Mouse (Mus musculus): Measurements from ENCODE around the gene Lmntd2. TPM values are rescaled to one million over a fixed set of nuclear protein-coding genes. Genes with fewer than 3 reads are reported as not detected.

Gene Lmntd2
- polyA plus RNA-seq, 1 experiment = 8.1 TPM

DNA sequence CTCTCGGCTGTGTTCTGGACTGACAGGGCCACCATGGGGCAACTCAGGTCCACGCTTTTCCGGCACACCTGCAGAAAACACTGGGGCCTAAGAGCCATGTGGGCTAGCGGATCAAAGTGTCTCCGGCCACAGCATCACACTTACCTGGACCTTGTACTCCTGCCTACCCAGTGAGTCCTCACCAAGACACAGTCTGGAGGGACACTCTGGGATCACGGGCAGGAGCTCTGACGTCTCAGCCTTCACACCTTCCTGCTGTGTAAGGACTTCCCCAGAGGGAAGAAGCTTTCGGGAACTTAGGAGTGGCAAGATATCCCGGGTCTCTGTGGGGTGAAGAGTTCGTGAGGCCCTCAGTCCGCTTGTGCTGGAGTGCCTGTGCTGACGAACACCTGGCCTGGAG is 3.7 kb downstream of the Lmntd2 start:
- H3K36me3 ChIP-seq (ENCODE audit: control insufficient read depth, insufficient read depth, low read length) = no peaks in the 10 kb centered on the region
- 76% methylated on average over 12 of the region's 12 CpGs for WGBS
- H3K4me3 ChIP-seq (ENCODE audit: low read depth, low read length) = no peak overlapping the region
- H3K27ac ChIP-seq (ENCODE audit: insufficient read depth, low read depth, low read length) = no peak overlapping the region
- no peaks in the 10 kb centered on the region for H3K27me3 ChIP-seq (ENCODE audit: control insufficient read depth, insufficient read depth, low read length)
- H3K4me1 ChIP-seq (ENCODE audit: control insufficient read depth, insufficient read depth, insufficient read length, low read length) = peaks cover 5% of the 10 kb centered on the region
- TF ChIP-seq CTCF (IDR thresholded peaks at IDR 0.05; ENCODE audit: extremely low read depth, insufficient read length, insufficient replicate concordance, low read depth, low read length) = no peak
- no peak for TF ChIP-seq POLR2A (IDR thresholded peaks at IDR 0.05; ENCODE audit: low read depth, low read length)

DNA sequence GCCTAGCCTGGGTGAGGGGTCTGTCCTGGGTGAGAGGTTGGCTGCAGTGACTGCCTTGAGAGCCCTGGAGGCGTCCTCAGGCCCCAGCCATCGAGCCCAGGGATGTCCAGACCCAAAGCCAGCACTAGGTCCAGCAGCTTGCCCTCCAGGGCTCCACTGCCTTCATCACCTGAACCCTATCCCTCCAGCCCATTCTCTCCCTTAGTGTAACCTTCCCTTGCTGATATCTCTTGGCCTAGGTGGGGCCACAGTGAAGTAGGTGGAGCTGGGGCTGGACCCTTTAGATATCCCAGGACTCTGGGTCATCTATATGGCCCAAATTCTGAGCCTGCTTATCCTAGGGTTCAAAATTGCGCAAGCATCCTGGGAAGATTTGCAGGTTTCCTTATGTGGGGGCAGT is 4.4 kb downstream of the Lmntd2 start:
- TF ChIP-seq CTCF (IDR thresholded peaks at IDR 0.05; ENCODE audit: extremely low read depth, insufficient read length, insufficient replicate concordance, low read depth, low read length) (no peak), POLR2A (IDR thresholded peaks at IDR 0.05; ENCODE audit: low read depth, low read length) (no peak)
- no peaks in the 10 kb centered on the region for H3K4me1 ChIP-seq (ENCODE audit: control insufficient read depth, insufficient read depth, insufficient read length, low read length)
- H3K27me3 ChIP-seq (ENCODE audit: control insufficient read depth, insufficient read depth, low read length) = no peaks in the 10 kb centered on the region
- no peaks in the 10 kb centered on the region for H3K36me3 ChIP-seq (ENCODE audit: control insufficient read depth, insufficient read depth, low read length)
- H3K4me3 ChIP-seq (ENCODE audit: low read depth, low read length) = no peak overlapping the region
- H3K27ac ChIP-seq (ENCODE audit: insufficient read depth, low read depth, low read length) = no peak overlapping the region
- 84% methylated on average over 3 of the region's 3 CpGs for whole genome bisulfite sequencing

DNA sequence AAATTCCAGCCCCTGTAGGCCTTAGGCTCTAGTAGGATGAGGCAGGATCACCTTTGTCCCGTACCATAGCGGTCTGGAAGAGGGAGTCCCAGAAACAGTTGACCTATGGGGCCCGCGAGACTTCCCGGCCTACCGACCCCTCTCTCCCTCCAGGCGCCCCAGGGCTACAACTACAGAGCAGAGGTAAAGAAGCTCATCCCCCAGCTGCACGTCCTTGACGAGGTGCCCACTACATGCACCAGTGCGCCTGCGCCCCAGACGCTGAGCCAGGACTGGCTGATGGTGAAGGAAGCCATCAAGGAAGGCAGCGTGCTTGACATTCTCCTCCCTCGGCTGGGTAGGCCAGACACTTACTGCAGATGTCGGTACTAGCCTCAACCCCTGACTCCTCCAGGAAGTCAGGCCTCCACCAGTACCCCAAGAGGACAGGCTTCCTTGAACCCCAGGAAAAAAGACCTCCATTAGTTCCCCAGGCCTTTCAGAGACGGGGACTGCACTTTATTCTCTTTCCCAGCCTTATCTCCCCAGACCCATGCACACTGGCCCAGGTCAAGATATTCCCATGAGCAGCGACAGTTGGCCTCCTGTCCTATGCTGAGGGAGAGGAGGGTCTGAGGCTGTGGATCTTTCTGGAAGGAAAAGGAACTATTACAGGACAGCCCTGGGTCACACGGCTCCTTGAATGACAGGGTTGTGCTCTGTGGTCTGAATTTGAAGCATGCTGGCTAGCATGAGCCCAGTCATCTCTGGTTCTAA is 7.5 kb downstream of the Lmntd2 start:
- Histone ChIP-seq H3K36me3 (ENCODE audit: control insufficient read depth, insufficient read depth, low read length) (no peaks in the 10 kb centered on the region), H3K27ac (ENCODE audit: insufficient read depth, low read depth, low read length) (no peak overlapping the region), H3K27me3 (ENCODE audit: control insufficient read depth, insufficient read depth, low read length) (no peaks in the 10 kb centered on the region), H3K4me3 (ENCODE audit: low read depth, low read length) (no peak overlapping the region), H3K4me1 (ENCODE audit: control insufficient read depth, insufficient read depth, insufficient read length, low read length) (no peaks in the 10 kb centered on the region)
- TF ChIP-seq POLR2A (IDR thresholded peaks at IDR 0.05; ENCODE audit: low read depth, low read length) = no peak
- TF ChIP-seq CTCF (IDR thresholded peaks at IDR 0.05; ENCODE audit: extremely low read depth, insufficient read length, insufficient replicate concordance, low read depth, low read length) = no peak
- 94% methylated on average over 18 of the region's 18 CpGs for WGBS

DNA sequence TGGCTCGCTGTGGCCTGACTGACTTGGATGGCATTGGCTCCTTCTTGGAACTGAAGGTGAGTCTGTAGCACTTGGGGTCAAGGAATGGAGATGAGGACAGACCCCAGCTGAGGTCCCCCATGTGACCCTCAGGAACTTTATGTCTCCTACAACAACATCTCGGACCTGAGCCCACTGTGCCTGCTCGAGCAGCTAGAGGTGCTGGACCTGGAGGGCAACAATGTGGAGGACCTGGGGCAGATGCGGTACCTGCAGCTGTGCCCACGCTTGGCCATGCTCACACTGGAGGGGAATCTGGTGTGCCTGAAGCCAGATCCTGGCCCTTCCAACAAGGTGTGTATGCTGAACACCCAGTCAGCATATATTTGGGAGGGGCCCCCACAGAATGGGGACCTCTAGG is 8.4 kb downstream of the Lmntd2 start:
- no peak for TF ChIP-seq CTCF (IDR thresholded peaks at IDR 0.05; ENCODE audit: extremely low read depth, insufficient read length, insufficient replicate concordance, low read depth, low read length)
- no peak for TF ChIP-seq POLR2A (IDR thresholded peaks at IDR 0.05; ENCODE audit: low read depth, low read length)
- Histone ChIP-seq H3K4me3 (ENCODE audit: low read depth, low read length) (no peak overlapping the region), H3K27ac (ENCODE audit: insufficient read depth, low read depth, low read length) (no peak overlapping the region), H3K36me3 (ENCODE audit: control insufficient read depth, insufficient read depth, low read length) (no peaks in the 10 kb centered on the region), H3K27me3 (ENCODE audit: control insufficient read depth, insufficient read depth, low read length) (no peaks in the 10 kb centered on the region), H3K4me1 (ENCODE audit: control insufficient read depth, insufficient read depth, insufficient read length, low read length) (no peaks in the 10 kb centered on the region)
- WGBS = 95% methylated on average over 5 of the region's 5 CpGs

DNA sequence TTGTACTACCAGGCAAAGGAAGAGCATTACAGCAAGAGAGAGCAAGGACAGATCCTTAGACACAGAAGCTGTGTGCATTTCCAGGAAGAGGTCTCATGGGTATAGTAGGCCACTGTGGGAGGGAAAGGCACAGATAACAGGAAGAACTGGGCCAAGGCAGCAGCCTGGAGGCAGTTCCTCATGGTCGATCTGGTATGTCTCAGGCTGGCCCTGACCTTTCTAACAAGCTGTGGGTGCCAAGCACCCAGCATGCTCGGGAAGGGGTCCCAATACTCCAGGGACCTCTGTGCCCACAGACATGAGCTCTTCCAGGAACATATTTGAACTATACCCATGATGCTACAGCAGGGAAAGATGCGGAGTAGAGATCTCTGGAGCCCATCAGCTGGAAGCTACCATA is 9.3 kb downstream of the Lmntd2 start:
- no peak overlapping the region for H3K27ac ChIP-seq (ENCODE audit: insufficient read depth, low read depth, low read length)
- no peak overlapping the region for H3K4me3 ChIP-seq (ENCODE audit: low read depth, low read length)
- H3K27me3 ChIP-seq (ENCODE audit: control insufficient read depth, insufficient read depth, low read length) = no peaks in the 10 kb centered on the region
- no peaks in the 10 kb centered on the region for H3K36me3 ChIP-seq (ENCODE audit: control insufficient read depth, insufficient read depth, low read length)
- WGBS = 56% methylated on average over 3 of the region's 3 CpGs
- TF ChIP-seq CTCF (IDR thresholded peaks at IDR 0.05; ENCODE audit: extremely low read depth, insufficient read length, insufficient replicate concordance, low read depth, low read length) = no peak
- no peak for TF ChIP-seq POLR2A (IDR thresholded peaks at IDR 0.05; ENCODE audit: low read depth, low read length)
- H3K4me1 ChIP-seq (ENCODE audit: control insufficient read depth, insufficient read depth, insufficient read length, low read length) = no peaks in the 10 kb centered on the region

DNA sequence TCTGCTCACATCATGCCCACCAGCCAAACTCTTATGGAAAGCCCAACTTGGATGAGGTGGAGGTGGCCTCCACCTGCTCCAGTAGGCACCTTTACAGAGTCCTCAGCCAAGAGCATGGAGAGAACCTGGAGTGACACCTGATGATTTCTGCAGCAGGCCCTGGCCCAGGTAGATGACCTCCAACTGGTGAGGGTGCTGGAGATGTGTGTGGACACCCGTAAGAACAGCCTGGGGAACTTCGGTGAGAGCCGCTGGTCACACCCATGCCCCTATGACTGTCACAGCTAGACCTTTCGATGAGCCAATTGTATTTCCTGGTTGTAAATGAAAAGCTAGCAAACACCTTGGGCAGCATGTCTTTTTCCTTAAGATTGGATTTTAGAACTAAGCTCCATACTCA is 15.8 kb downstream of the Lmntd2 start:
- Histone ChIP-seq H3K27me3 (ENCODE audit: control insufficient read depth, insufficient read depth, low read length) (no peaks in the 10 kb centered on the region), H3K4me3 (ENCODE audit: low read depth, low read length) (no peak overlapping the region), H3K27ac (ENCODE audit: insufficient read depth, low read depth, low read length) (no peak overlapping the region), H3K36me3 (ENCODE audit: control insufficient read depth, insufficient read depth, low read length) (no peaks in the 10 kb centered on the region), H3K4me1 (ENCODE audit: control insufficient read depth, insufficient read depth, insufficient read length, low read length) (peaks cover 11% of the 10 kb centered on the region)
- TF ChIP-seq CTCF (IDR thresholded peaks at IDR 0.05; ENCODE audit: extremely low read depth, insufficient read length, insufficient replicate concordance, low read depth, low read length) (no peak), POLR2A (IDR thresholded peaks at IDR 0.05; ENCODE audit: low read depth, low read length) (no peak)
- 49% methylated on average over 4 of the region's 4 CpGs for WGBS

DNA sequence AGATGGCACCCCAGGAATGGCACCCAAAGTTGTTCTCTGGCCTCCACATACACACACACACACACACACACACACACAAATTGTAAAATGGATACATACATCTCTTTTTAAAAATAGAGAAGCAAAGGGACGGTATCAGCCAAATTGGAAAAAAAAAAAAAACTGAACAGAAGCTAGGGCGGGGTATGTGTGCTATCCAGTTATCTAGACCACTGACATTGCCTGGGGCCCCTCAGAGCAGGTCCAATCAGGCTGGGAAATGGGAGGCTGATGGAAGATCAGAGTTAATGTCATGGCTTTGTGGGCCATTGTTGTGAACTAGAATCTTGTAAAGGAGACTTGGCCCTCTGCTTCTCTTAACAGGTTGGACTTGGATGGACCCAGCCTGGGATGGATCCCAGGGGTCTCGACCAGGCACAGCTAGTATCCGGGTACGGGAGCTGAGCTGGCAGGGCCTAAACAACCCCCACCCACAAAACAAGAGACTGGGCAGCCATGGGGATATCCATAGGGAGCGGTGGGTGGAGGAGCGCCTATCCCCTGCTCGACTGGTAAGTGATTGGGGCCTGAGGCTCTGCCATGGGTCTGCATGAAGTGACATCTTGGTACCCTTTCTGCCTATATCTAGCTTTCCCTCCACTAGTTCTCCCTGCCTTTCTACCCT is 17.1 kb downstream of the Lmntd2 start:
- Histone ChIP-seq H3K36me3 (ENCODE audit: control insufficient read depth, insufficient read depth, low read length) (peaks cover 5% of the 10 kb centered on the region), H3K27ac (ENCODE audit: insufficient read depth, low read depth, low read length) (no peak overlapping the region), H3K4me3 (ENCODE audit: low read depth, low read length) (no peak overlapping the region), H3K4me1 (ENCODE audit: control insufficient read depth, insufficient read depth, insufficient read length, low read length) (peaks cover 17% of the 10 kb centered on the region), H3K27me3 (ENCODE audit: control insufficient read depth, insufficient read depth, low read length) (no peaks in the 10 kb centered on the region)
- TF ChIP-seq CTCF (IDR thresholded peaks at IDR 0.05; ENCODE audit: extremely low read depth, insufficient read length, insufficient replicate concordance, low read depth, low read length) = no peak
- no peak for TF ChIP-seq POLR2A (IDR thresholded peaks at IDR 0.05; ENCODE audit: low read depth, low read length)
- WGBS = 98% methylated on average over 8 of the region's 8 CpGs

Measured in small intestine, adult 2 months (tissue).